Mouse (Mus musculus) large intestine, adult 2 months (tissue): Measurements from ENCODE around the gene Lypd6b. TPM values are rescaled to one million over a fixed set of nuclear protein-coding genes. Genes with fewer than 3 reads are reported as not detected.

Experiments used
- DNase-seq: peaks from one replicate; pipeline ENCODE4 v3.0.0-alpha.2; 2012; ENCODE audit warnings: low read depth, low spot score
- WGBS: fragments of 180-500 bp; shearing (Covaris S2); methylation state at CpG from one replicate; pipeline ENCODE4 v1.1.7; 2018; 5-methylcytosine and 5-hydroxymethylcytosine counted together
- polyA plus RNA-seq: library from polyadenylated mRNA; depleted of rRNA; stranded (reverse); fragments of >200 nt; gene quantifications from 2 replicates; pipeline ENCODE4 v1.2.3, GENCODE M21; 2012

The Lypd6b gene
- polyA plus RNA-seq, 1 experiment = 0.33 TPM

DNA sequence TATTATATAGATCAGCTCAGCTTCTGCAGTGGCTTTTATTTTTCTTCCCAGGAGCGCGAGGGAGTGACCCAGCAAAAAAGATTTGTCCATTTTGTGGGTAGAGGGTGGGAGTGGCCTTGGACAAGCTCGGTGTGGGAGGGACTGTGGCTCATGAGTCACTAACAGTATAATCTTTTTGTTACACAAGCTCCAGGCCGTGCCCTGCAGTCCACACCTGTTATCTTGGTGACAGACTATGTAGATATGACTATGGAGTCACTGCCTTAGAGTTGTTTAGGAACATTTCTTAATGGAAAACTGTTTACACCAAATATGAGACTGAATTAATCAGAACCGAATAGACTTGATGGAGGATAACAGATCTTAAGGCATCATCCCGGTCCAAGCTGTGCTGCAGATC is 26.5 kb downstream of the Lypd6b start:
- 30% methylated on average over 6 of the region's 6 CpGs for WGBS

DNA sequence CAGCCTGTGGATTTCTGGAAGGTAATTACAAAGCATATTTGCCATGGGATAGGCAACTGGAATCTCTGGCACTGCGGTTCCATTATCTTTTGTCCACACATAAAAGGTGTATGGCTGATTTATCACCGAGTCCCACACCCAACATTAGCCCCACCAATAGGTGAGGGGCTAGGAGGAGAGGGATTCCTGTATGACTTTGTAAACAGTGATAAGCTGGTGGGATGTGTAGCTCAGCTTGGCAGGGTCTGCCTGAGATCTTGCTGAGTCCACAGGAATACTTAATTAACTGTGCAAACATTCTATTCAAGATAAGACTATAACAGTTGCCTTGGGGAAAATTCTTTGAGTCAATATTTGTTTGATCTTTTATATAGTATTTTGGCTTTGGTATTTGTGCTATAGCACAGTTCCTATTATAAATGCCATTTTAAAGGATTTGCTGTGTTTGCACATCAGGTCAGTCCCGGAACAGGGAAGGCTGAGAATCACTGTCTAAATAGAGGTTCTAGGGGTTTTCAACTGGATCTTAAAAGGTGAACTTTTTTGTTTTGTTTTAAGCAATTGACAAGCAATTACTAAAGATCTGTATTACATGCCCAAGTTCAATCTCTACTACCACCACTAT is 28.3 kb downstream of the Lypd6b start:
- DNase-seq = peak; percentile 48

More for the DNA sequence above, 26.5 kb downstream of the Lypd6b start:
- DNase-seq = peak; percentile 64

DNA sequence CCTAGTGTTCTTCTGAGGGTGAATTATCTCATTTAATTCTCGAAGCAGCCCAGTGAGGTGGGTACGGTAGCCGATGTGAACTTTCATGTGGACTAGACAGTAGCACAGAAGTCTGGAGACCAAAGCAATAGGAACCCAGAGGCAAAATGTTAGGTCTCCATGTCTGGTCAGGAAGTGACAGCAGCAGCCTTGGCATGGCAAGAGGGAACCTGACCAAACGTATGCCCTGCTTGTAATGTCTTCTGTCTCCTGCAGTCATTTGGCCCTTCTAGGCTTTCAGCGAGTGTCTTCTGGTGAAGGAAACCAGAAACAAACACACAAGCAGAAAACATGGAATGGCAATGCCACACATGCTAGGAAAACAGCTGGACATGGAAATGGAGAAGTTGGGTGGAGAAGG is 29.1 kb downstream of the Lypd6b start:
- 43% methylated on average over 5 of the region's 5 CpGs for WGBS
- no peak for DNase-seq

More for the DNA sequence above, 28.3 kb downstream of the Lypd6b start:
- WGBS = 34% methylated on average over 3 of the region's 3 CpGs

DNA sequence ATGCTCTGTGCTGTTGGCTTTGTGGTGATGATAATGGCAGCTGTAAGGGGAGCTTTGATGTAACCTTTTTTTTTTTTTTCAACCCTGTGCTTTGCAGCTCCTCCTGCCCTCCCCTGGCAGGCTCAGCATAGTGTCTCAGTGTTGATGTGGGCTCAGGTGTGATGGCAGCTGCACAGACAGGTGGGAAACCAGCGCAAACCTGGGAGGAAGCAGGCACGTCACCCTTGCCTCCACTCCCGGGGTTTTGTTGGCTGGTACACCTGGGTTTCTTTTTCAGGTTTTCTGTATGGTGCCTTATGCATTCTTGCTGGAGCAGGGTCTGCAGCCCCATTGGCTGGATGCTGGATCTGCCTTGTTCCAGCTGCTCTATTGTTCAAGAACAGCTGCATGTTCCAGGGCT is 29.7 kb downstream of the Lypd6b start:
- no peak for DNase-seq
- WGBS = 86% methylated on average over 3 of the region's 3 CpGs

DNA sequence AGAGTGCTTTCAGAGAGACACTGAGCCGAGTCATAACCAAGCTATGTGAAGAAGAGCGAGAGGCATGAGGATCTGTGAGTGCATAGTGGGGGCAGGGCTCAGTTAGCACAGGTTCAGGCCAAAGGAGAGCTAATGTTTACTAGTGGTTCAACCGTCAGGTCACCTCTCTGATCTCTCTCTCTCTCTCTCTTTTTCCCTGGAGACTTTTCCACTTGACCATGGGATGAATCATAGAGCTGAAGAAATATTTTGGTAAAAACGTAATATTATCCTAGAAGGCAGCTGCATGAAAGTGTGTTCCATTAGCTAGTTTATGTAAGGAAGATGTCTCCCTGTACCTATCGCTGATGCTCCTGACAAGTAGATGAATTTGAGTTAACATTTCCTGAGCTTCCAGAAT is 30.6 kb downstream of the Lypd6b start:
- 82% methylated on average over 5 of the region's 5 CpGs for WGBS
- no peak for DNase-seq

DNA sequence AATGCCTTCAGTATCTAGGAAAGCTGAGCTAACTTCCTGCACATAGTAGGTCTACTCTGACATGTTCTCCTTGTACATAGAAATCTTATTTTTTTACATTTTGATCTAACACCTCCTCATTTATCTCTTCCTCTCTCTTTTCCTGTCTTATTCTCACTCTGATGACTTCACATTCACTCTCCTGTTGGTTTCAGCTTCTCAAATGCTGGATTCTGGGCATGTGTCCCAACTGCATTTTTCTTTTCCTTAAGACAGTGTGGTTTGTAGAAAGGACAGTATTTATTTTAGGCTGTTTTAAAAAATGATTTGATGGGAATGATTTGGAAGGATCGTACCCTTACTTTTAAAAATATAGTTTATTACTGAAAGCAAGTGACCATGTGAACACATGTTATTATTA is 34.8 kb downstream of the Lypd6b start:
- WGBS = 81% methylated on average over 1 of the region's 1 CpGs
- no peak for DNase-seq

DNA sequence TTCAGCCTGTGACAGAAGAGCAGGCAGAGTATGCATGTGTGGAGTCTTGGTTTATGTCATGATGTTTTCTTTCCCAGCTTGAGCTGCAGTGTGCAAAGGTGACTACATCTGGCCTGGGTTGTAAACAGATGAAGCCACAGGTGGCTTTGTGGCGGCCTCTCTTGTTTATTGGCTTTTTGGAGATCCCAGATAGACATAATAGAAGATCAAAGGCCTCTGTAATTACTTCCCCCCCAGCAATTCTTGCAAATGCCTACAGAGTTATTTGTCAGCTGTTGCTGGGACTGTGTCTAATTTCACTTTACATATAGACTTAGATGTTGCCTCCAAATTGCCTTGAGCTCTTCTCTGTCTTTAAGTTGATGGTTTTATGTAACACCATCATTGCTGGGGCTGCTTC is 38.1 kb downstream of the Lypd6b start:
- DNase-seq = no peak
- WGBS = 14% methylated on average over 1 of the region's 1 CpGs

DNA sequence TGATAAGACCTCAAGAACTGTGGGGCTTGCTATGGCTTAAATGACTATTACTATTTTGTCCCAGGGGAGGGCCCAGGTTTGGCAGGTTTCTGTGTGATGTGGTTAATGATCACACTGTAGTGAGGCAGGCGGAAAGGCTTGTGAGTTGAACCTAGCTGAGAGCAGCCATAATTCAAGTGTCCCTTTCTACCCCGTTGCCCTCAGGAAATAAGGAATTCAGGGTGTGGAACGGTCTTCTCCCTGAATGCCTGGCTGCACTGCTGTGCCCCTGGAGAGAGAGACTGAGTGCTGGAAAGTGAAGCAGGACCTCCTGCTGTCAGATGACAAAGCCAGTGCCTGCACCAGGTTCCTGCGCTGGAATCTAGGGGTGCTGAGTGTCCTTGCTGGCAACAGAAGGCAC is 40.3 kb downstream of the Lypd6b start:
- WGBS = 26% methylated on average over 4 of the region's 4 CpGs
- DNase-seq = no peak

DNA sequence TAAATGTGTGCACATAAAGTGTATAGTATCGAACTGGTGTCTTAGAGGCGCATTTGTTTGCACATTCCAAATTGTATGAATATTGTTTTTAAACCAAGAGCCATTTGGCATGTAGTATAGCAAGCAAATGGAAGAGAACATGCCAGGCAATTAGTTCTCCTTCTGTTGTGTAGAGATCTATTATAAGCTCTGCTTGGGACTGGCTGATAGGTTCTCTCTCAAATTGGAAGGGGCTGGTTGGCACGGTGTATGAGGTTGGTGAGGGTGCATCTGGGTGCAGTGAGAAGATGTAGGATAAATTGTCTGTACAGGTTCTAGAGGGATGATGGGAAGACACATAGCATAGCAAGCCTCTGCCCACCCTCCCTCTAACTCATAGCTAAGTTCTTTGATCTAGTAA is 42.9 kb downstream of the Lypd6b start:
- no peak for DNase-seq
- WGBS = 92% methylated on average over 3 of the region's 3 CpGs

DNA sequence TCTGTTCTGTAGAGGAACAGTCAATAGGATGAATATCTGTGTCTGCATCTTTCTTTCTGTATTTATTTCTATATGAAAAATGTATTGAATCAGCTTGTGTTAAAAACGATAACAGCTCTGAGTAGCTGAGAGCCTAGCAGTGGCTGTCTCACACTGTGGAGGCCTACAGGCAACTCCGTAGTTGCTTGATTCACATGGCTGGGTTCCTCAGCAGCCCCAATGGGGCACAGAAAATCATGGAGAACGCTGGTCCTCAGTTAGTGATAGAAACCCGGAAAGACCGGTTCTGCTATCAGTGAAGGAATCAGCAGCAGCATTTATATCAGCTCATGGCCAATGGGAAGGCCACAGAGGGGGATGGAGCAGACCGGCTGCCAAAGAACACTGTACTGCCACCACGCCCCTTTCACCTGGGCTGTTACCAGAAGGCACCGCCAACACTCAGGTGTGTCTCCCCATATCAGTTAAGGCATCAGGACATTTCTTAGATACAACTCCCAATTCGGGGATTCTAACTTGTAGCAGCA is 44.9 kb downstream of the Lypd6b start:
- WGBS = 35% methylated on average over 9 of the region's 9 CpGs
- DNase-seq = no peak

DNA sequence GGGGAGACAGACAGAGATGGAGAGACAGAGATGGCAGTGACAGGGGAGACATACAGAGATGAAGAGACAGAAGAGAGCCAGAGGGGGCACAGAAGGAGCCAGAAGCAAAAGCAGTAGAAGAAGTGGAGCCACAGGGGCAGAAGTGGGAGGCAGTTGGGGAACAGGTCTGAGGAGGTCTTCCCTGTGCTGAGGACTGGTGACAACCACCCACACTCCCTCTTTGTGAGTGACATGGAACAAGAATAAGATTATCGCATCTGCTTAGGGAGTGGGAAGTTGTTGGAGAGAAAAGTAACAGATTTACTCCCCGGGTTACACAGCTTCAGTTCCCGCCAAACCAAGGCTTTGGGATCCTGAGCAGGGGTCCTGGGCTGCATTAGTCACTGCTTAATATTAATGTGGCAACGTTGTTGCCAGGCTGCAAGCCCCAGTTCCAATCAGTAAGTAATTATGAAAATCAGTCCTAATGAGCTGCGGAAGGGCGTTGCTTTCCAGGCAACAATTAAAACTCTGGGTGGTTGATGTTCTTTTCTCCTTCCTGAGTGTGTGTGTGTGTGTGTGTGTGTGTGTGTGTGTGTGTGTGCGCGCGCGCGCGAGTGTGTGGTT is 50.1 kb downstream of the Lypd6b start:
- DNase-seq = no peak
- 64% methylated on average over 12 of the region's 12 CpGs for WGBS

DNA sequence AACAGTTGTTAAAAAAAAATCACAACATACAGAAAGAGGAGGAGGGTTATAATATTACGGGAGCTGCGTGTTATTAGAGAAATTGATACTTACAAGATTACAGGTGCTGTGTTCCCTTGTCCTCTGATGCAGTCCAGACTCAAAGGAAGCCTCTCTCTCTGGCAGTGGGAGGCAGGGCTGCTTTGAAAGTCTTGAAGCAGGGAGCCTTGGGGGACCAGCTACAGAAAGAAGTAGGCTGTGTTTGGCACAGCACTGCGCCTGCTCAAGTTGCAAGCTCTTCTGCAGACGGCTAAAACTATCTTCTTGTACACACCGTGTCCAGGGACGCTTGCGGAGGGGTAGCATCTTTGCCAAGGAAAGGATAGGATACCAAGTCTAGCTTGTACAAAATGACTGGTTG is 51.1 kb downstream of the Lypd6b start:
- WGBS = 69% methylated on average over 7 of the region's 7 CpGs
- DNase-seq = no peak

DNA sequence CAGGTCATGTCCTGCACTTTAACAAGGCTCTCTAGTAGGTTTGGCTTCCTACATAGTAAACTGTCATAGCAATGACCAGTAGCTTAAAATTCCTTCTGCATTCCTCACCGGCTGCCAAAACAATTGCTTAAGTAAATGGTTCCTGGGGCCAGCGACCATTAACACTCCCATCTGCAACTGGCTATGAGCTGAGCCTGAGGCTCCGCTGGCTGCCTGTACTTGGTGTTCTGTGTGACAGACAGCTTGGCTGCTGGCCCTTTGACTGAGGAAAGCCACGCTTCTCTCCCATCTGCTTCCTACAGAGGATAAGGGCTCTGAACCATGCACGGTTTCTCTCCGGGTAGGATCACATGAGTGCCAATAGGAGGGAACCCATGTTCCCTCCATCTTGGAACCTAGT is 53.1 kb downstream of the Lypd6b start:
- WGBS = 44% methylated on average over 6 of the region's 6 CpGs
- no peak for DNase-seq

DNA sequence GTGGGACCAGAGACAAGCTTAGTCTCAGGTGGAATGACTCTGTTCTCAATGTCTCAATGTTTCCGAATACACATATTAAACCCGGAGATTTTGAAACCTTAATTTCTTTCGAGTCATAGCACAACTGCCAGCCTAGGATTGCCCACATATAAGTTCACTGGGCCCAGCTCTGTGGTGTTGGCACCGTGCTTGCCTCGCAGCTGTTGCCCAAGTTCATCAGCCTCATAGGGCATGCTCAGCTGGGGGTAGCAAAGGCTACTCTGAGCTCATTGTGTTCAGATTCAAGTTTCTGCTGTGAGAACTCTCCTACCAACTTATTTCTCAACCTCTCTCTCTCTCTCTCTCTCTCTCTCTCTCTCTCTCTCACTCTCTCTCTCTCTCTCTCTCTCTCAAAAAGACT is 53.6 kb downstream of the Lypd6b start:
- no peak for DNase-seq
- WGBS = 90% methylated on average over 5 of the region's 5 CpGs

DNA sequence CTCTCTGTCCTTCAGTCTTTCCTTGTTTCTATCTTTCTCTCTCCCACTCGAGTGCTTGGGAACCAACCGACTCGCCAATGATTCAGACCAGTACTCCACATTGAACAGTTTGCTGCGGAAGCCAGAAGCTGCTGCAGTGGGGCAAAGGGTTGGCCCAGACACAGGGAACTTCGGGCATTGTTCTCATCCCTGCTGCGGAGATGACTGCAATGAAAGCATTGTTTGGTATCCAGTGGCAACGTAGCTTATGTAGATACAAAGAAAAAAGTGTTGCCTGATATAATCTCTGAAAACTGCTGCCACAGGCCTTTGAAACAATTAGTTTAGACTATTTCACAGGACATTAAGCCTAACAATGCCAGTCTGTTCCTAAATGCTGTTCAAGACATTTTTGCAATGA is 57.6 kb downstream of the Lypd6b start:
- WGBS = 53% methylated on average over 7 of the region's 7 CpGs
- no peak for DNase-seq

DNA sequence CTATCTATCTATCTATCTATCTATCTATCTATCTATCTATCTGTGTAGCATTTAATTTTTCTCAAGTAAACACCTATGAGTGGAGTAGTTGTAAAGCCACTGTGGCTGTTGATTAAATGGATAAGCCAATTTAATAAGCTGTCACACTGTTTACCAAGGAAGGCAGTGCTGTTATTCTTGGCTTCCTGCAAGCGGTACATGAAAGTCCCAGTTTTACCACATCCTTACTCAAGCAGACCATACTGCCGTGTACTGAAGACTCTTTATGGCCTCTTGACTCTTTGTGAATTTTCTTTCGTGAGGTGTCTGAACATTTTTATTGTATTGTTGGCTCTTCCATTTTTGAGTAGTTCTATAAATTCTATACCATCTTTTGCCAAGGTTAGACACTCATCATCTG is 58.6 kb downstream of the Lypd6b start:
- 8% methylated on average over 3 of the region's 3 CpGs for WGBS

DNA sequence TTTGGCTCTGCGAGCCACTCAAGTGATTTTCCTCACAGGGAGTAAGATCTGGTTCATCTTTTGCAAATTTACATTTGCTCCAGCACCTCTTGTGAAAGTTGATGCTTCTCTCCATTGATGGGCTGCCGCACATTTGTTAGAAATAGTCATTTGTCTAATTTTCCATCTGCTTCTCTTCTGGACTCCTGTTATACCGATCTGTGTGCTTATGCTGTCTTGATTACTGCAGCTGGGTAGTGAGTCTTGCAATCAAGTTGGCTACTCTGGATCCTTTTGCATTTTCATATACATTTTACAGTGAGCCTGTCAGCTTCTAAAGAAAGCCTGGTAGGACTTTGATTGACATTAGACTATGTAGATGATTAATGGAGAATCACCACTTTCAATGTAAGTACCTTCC is 59.4 kb downstream of the Lypd6b start:
- DNase-seq = no peak
- 85% methylated on average over 3 of the region's 3 CpGs for WGBS

More for the DNA sequence above, 58.6 kb downstream of the Lypd6b start:
- no peak for DNase-seq

DNA sequence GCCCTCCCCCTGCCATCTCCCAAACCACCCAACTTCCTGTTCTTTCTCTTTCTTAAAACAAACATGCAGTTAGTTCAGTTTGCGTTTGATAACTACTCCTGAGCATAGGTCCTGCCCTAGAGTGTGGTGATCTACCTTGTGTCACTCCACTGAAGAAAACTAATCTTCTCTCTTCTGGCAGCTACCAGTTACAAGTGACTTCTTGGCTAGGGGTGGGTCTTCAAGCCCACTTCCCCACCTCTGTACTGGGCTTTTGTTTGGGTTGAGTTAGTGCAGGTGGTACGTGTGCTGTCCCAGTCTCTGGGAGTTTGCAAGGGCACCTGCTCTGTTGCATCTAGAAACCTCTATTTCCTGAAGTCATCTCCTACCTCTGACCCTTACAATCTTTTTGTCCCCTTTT is 60.3 kb downstream of the Lypd6b start:
- no peak for DNase-seq
- WGBS = 31% methylated on average over 2 of the region's 2 CpGs

DNA sequence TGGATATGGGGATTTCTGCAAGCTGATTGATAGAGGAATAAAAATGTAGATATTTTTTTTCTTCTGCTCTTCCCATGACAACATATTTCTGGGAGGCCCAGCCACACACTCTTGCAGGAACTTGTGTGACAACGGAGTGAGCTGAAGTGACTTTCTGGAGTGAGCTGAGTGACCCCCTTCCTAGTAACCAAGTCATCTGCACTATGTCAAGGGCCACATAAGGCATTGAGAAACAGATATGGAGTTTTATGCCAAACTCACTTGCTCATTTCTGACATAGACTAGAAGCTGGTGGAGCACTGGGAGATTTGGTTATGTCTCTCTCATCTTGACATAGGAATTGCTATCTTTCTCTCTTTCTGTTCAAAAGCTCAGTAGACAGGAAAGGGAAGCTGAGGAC is 62.3 kb downstream of the Lypd6b start:
- 88% methylated on average over 1 of the region's 1 CpGs for WGBS

DNA sequence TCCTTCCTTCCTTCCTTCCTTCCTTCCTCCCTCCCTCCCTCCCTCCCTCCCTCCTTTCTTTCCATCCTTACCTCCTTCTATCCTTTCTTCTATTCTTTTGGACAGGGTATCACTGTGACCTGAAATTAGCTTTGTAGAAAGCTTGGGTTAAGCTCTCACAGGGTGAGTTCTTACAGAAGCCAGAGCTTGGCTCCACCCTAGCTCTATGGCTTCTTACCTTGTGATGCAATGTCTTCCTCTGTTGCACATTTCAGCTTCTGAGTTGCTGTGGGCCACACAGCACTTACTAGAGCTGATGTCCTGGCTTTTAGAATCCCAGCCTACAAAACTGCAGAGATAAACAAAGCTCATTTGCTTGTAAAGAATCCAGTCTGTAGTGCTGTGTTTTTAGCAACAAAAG is 64.5 kb downstream of the Lypd6b start:
- no peak for DNase-seq

More for the DNA sequence above, 62.3 kb downstream of the Lypd6b start:
- DNase-seq = no peak

DNA sequence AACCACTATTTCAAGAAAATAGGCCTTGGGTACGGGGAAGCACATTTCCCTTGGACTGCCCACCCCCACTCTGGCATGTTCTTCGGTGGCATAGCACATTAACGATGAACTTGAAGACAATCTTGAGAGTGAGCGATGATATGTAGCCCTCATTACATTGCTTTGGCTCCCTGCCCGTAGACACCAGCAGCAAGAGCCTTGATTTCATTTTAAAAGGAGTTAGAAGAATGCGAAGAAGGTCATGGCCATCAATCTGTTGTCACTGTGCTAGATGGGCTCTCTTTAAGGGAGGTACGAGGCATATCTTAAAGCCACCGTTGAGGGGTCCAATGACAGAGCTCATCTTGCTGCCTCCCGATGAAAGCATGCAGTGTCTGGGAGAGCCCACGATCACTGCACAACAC is 68.7 kb downstream of the Lypd6b start:
- WGBS = 60% methylated on average over 10 of the region's 10 CpGs
- no peak for DNase-seq

DNA sequence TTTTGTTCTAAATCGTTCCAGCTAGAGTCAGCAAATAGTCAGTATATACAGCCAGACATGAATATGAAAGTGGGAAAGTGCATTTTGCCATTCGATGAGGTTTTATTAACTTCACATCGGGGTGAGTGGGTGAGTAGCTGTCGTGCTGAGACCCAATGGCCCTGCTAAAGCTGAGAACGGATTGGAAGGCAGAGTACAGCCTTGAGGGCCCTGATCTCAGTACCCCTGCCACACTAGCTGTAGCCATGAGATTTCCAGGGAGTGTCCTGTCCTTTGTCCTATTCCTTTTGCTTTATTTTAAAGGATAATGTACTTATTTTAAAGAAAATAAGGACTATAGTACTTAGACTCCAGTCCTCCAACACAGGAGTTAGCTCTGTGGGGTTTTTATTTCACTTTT is 69.1 kb downstream of the Lypd6b start:
- WGBS = 71% methylated on average over 5 of the region's 5 CpGs

More for the DNA sequence above, 69.1 kb downstream of the Lypd6b start:
- no peak for DNase-seq
